Mouse (Mus musculus) heart, postnatal 0 days (tissue): ENCODE measurements at regions not wholly inside any gene's neighbourhood (a gene's known extent, or its start where the extent isn't known, plus 50 kb on each side); places are given as distances from the start of the nearest gene placed in this dataset.
A peak's percentile ranks its signal among the peaks of the same experiment; 100 is the strongest.

ENCODE experiments used
- ATAC-seq: fragments of 200-750 bp; cut with Nextera tagmentation; 2 replicates; pipeline ENCODE4 v1.8.0; 2017; ENCODE audit warnings: low read depth, moderate number of reproducible peaks, moderate library complexity; ENCODE audit not compliant: insufficient read depth
- DNase-seq: peaks from one replicate; pipeline ENCODE4 v3.0.0-alpha.2; 2016; ENCODE audit warnings: low spot score
- H3K27ac ChIP-seq: fragments of 300-500 bp; sonication (generic); 2 replicates; pipeline ENCODE4 v1.5.1; 2014; ENCODE audit warnings: low read depth, mild to moderate bottlenecking
- H3K27me3 ChIP-seq: fragments of 300-500 bp; sonication (generic); 2 replicates; pipeline ENCODE4 v1.6.1; 2014; ENCODE audit warnings: low read length, mixed read lengths; ENCODE audit not compliant: control insufficient read depth, insufficient read depth
- H3K36me3 ChIP-seq: fragments of 300-500 bp; sonication (generic); replicated peaks from 2 replicates; pipeline ENCODE4 v1.6.1; 2014; ENCODE audit warnings: low read length, mixed read lengths; ENCODE audit not compliant: control insufficient read depth, insufficient read depth
- H3K4me1 ChIP-seq: fragments of 300-500 bp; sonication (generic); 2 replicates; pipeline ENCODE4 v1.6.1; 2014; ENCODE audit warnings: antibody characterized with exemption; ENCODE audit not compliant: control insufficient read depth, insufficient read depth
- H3K4me2 ChIP-seq: fragments of 300-500 bp; sonication (generic); 2 replicates; pipeline ENCODE4 v1.6.1; 2014; ENCODE audit warnings: low read depth, mild to moderate bottlenecking, low read length, moderate library complexity
- H3K4me3 ChIP-seq: fragments of 300-500 bp; sonication (generic); 2 replicates; pipeline ENCODE4 v1.5.1; 2014; ENCODE audit warnings: low read depth, low read length
- H3K9ac ChIP-seq: fragments of 300-500 bp; sonication (generic); replicated peaks from 2 replicates; pipeline ENCODE4 v1.6.1; 2014; ENCODE audit warnings: low read depth, low read length, mixed read lengths
- H3K9me3 ChIP-seq: fragments of 300-500 bp; sonication (generic); replicated peaks from 2 replicates; pipeline ENCODE4 v1.6.1; 2016; ENCODE audit warnings: low read length; ENCODE audit not compliant: control insufficient read depth
- CTCF ChIP-seq: IDR thresholded peaks from 2 replicates; pipeline ENCODE4 v1.5.1; 2016; ENCODE audit warnings: antibody characterized with exemption, control low read depth, low read depth
- EP300 ChIP-seq: IDR thresholded peaks from 2 replicates; pipeline ENCODE4 v1.6.1; 2016; ENCODE audit warnings: antibody characterized with exemption, low read depth
- WGBS: fragments of 180-500 bp; shearing (Covaris S2); extraction: QIAGEN DNeasy Blood & Tissue Kit; methylation state at CpG from one replicate; pipeline ENCODE4 v1.1.7; 2014; 5-methylcytosine and 5-hydroxymethylcytosine counted together

- no peak for DNase-seq
- TF ChIP-seq CTCF (no peak), EP300 (no peak)
- H3K9ac ChIP-seq, result no peak overlapping the region
- H3K27me3 ChIP-seq, result no peaks in the 10 kb centered on the region
- no peaks in the 10 kb centered on the region for H3K36me3 ChIP-seq
- WGBS, result 67% methylated on average over 1 of the region's 1 CpGs
- no peak overlapping the region for H3K4me3 ChIP-seq
- no peak overlapping the region for H3K4me2 ChIP-seq
- ATAC-seq, result no peak
- no peak overlapping the region for H3K27ac ChIP-seq
- H3K4me1 ChIP-seq, result no peaks in the 10 kb centered on the region
- H3K9me3 ChIP-seq, result no peaks in the 10 kb centered on the region
These were observed 510.0 kb downstream of the Ccdc171 start for GRCm38 (mm10) chr4:84035347-84035746.

- 44% methylated on average over 3 of the region's 3 CpGs for WGBS
- Histone ChIP-seq H3K27me3 (no peaks in the 10 kb centered on the region), H3K4me1 (no peaks in the 10 kb centered on the region), H3K9me3 (no peaks in the 10 kb centered on the region), H3K27ac (no peak overlapping the region), H3K9ac (no peak overlapping the region), H3K4me3 (no peak overlapping the region), H3K4me2 (no peak overlapping the region), H3K36me3 (no peaks in the 10 kb centered on the region)
- TF ChIP-seq EP300 (no peak), CTCF (no peak)
- DNase-seq (no peak), ATAC-seq (no peak)
These were observed 512.2 kb downstream of the Ccdc171 start for GRCm38 (mm10) chr4:84037535-84037934.

GRCm38 (mm10) chr4:84050243-84050642 is 524.9 kb downstream of the Ccdc171 start:
- WGBS, result 68% methylated on average over 6 of the region's 6 CpGs
- no peaks in the 10 kb centered on the region for H3K36me3 ChIP-seq
- no peaks in the 10 kb centered on the region for H3K4me1 ChIP-seq
- no peaks in the 10 kb centered on the region for H3K27me3 ChIP-seq
- no peak overlapping the region for H3K4me2 ChIP-seq
- TF ChIP-seq CTCF (no peak), EP300 (no peak)
- no peak overlapping the region for H3K27ac ChIP-seq
- ATAC-seq (no peak), DNase-seq (no peak)
- no peaks in the 10 kb centered on the region for H3K9me3 ChIP-seq
- H3K4me3 ChIP-seq, result no peak overlapping the region
- H3K9ac ChIP-seq, result no peak overlapping the region

- DNase-seq, result peak; percentile 9
- WGBS, result 53% methylated on average over 6 of the region's 6 CpGs
- Histone ChIP-seq H3K36me3 (no peaks in the 10 kb centered on the region), H3K4me3 (no peak overlapping the region), H3K4me2 (no peak overlapping the region), H3K27ac (no peak overlapping the region), H3K27me3 (no peaks in the 10 kb centered on the region), H3K4me1 (no peaks in the 10 kb centered on the region), H3K9ac (no peak overlapping the region), H3K9me3 (no peaks in the 10 kb centered on the region)
- no peak for ATAC-seq
- TF ChIP-seq CTCF (no peak), EP300 (no peak)
These were observed 531.6 kb downstream of the Ccdc171 start for GRCm38 (mm10) chr4:84056863-84057502.

GRCm38 (mm10) chr4:84060187-84060586 is 534.8 kb downstream of the Ccdc171 start:
- H3K27me3 ChIP-seq, result 0 out of 2 replicates have a peak, but pooled peaks cover 3% of the 10 kb centered on the region
- H3K27ac ChIP-seq, result no peak overlapping the region
- no peak for ATAC-seq
- H3K9me3 ChIP-seq, result no peaks in the 10 kb centered on the region
- H3K4me3 ChIP-seq, result no peak overlapping the region
- H3K4me1 ChIP-seq, result no peaks in the 10 kb centered on the region
- no peak for TF ChIP-seq EP300
- TF ChIP-seq CTCF, result no peak
- H3K36me3 ChIP-seq, result no peaks in the 10 kb centered on the region
- H3K4me2 ChIP-seq, result no peak overlapping the region
- DNase-seq, result no peak
- WGBS, result 74% methylated on average over 2 of the region's 2 CpGs
- H3K9ac ChIP-seq, result no peak overlapping the region

- Histone ChIP-seq H3K9me3 (no peaks in the 10 kb centered on the region), H3K36me3 (no peaks in the 10 kb centered on the region), H3K4me2 (no peak overlapping the region), H3K27me3 (0 out of 2 replicates have a peak, but pooled peaks cover 3% of the 10 kb centered on the region), H3K27ac (no peak overlapping the region), H3K9ac (no peak overlapping the region), H3K4me3 (no peak overlapping the region), H3K4me1 (0 out of 2 replicates have a peak, but pooled peaks cover 3% of the 10 kb centered on the region)
- no peak for ATAC-seq
- DNase-seq, result no peak
- TF ChIP-seq EP300 (no peak), CTCF (no peak)
- 89% methylated on average over 5 of the region's 5 CpGs for WGBS
These were observed 538.4 kb downstream of the Ccdc171 start for GRCm38 (mm10) chr4:84063755-84064154.
